Mouse (Mus musculus): ENCODE measurements at regions not wholly inside any gene's neighbourhood (a gene's known extent, or its start where the extent isn't known, plus 50 kb on each side); places are given as distances from the start of the nearest gene placed in this dataset.
A peak's percentile ranks its signal among the peaks of the same experiment; 100 is the strongest.

DNA sequence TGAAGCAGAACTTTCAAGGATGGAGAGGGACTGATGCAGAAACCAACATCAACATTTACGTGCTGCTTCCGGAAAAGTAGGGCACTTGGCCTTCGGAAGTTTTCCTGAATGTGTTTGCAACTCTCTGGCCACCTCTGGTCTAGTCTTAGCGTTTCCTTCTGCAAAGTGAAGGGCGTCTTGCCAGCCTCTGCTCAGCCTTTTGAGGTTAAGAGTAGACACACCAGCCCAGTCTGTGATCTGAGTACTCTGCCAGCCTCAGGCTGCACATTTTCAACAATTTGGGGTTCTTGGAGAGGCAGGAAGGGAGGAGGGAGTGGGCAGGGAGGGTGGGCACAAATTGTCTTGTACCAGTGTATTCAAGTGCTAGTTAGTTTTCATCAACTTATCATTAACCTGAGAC is 176.7 kb upstream of the Egln3 start:
- DNase-seq = no peak

- no peak for DNase-seq
Observed at GRCm38 (mm10) chr12:54378576-54378975, 174.9 kb upstream of the Egln3 start.

GRCm38 (mm10) chr12:54374060-54374459 is 170.4 kb upstream of the Egln3 start:
- no peak for DNase-seq

- no peak for DNase-seq
Observed at GRCm38 (mm10) chr12:54369217-54369616, 165.6 kb upstream of the Egln3 start.

GRCm38 (mm10) chr12:54364381-54365095 is 160.9 kb upstream of the Egln3 start:
- DNase-seq = no peak

GRCm38 (mm10) chr12:54361762-54362161 is 158.1 kb upstream of the Egln3 start:
- no peak for DNase-seq

- no peak for DNase-seq
Observed at GRCm38 (mm10) chr12:54354187-54354586, 150.5 kb upstream of the Egln3 start.

DNA sequence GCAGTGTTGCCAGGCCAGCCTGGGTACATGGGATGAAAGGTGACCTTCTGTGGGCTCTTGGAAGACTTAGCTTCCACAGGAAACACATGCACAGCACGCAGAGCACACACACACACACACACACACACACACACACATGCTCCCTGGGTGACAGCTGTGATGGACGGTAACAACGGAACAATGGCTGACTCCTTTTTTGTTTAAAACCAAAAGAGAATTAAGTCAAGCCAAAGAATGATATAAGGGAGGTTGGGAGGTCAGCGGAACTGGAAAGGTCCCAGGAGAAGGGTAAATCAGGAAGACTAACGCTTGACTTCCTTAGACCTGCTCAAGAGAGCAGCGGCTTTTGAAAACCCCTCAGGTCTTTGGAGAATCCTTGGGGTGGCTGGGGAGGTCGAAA is 150.0 kb upstream of the Egln3 start:
- DNase-seq = no peak

- no peak for DNase-seq
Observed at GRCm38 (mm10) chr12:54352963-54353606, 149.4 kb upstream of the Egln3 start.

DNA sequence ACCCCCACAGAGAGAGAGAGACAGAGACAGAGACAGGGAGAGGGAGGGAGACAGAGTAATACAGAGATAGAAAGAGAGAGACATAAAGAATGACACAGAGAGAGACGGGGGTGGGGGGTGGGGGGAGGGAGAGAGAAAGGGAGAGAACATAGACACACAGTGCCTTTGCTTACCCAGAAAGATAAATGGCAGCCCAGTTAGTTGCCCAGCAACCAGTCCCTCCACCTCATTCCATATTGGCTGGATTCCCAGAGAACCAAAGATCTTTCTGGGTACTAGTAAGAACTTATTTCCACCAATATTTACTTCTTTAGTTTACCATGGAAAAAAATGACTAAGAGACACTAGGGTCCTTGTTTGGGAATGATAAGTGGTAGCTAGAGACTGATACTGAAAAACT is 146.6 kb upstream of the Egln3 start:
- no peak for DNase-seq

- DNase-seq = no peak
Observed at GRCm38 (mm10) chr12:54349403-54349802, 145.7 kb upstream of the Egln3 start.

DNA sequence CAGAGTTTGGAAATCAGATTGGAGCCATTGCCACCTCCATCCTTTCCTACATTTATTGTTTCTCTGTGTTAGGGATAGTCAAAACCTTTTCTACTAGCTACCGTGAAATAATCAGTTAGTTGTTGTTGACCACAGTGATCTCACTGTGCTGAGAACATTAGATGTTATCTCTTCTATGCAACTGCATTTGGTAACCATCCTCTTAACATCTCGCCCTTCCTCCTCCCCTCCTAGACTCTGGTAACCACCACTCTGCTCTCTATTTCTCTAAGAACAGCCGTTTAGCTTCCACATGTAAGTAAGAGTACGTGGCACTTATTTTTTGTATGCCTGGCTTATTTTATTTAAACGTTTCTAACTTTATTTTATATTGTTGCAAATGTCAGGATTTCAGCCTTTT is 139.8 kb upstream of the Egln3 start:
- no peak for DNase-seq

- no peak for DNase-seq
Observed at GRCm38 (mm10) chr12:54335509-54335908, 131.8 kb upstream of the Egln3 start.

GRCm38 (mm10) chr12:54334491-54335132 is 131.0 kb upstream of the Egln3 start:
- DNase-seq = no peak

GRCm38 (mm10) chr12:54333632-54334321 is 130.1 kb upstream of the Egln3 start:
- no peak for DNase-seq

- DNase-seq = no peak
Observed at GRCm38 (mm10) chr12:54327483-54327882, 123.8 kb upstream of the Egln3 start.

DNA sequence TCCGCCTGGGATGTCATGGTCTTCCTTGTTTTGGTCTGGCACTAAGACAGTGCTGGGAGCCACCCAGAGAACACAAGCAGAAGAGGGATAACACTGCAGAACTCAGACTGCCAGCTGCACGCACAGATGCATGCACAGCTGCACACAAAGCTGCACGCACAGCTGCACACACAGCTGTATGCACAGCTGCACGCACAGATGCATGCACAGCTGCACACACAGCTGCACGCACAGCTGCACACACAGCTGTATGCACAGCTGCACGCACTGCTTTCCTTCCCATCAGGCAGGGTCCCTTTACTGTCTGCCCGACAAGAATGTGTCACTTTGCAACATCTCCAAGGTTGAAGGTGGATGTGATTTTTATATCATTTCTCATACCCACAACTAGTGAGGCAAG is 122.9 kb upstream of the Egln3 start:
- no peak for DNase-seq

- no peak for DNase-seq
Observed at GRCm38 (mm10) chr12:54320533-54320932, 116.9 kb upstream of the Egln3 start.

DNA sequence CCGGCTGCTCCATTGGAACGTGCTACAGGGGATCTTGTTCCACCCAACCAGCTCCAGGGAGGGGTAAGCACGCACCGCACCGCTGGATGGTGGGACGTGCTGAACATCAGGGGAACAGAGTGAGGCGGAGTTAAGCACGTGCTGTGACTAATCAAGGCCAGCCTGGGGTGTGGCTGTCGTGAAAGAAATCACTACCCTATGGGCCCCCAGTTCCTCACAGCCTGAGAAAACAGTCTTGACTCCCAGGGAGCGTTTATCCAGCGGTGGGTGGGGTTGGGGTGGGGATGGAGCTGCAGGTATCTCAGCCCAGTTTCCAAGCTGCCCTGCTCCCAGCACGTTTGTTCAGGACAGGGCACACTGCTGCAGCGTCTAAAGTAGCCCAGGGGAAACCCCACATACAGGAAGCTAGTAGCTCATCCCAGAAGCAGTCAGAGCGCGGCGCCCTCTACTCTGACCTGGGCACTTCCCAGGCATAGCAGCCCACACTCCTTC is 113.4 kb upstream of the Egln3 start:
- DNase-seq = no peak

DNA sequence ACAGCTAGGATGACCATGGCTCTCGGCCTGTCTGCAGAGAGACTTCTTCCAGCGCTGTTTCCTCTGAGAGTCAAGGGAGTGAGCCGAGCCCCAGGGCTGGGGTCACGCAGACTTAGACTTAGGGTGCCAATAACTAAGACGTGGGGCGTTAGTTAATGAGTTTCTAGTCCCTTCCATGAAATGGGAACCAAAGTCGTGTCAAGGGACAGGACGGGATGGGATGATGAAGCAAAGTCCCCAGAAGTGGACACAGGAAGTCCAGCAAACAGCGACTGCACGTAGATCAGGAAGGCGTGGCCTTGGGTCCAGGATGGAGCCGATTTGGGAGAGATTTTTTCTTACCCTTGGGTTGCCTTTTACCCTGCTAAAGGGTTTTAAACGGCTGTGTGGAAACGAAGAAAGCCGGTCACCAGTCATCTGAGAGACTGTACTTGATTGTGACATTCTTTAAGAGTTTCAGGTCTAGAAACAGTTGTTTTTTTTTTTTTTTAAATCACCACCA is 112.5 kb upstream of the Egln3 start:
- no peak for DNase-seq

DNA sequence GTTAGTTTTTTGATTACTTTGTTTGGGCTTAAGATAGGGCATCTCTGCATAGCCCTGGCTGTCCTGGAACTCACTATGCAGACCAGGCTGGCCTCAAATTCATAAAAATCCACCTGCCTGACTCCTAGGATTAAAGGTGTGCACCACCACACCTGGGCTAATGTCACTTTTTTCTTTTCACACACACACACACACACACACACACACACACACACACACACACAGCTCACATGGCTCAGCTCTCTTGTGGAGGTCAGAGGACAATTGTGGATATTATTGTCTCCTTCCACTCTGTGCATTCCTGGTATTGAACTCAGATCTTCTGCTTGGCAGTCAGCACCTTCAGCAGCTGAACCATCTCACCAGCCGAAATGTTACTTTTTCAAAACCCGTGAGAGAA is 110.5 kb upstream of the Egln3 start:
- no peak for DNase-seq

GRCm38 (mm10) chr12:54313211-54313845 is 109.7 kb upstream of the Egln3 start:
- peak; percentile 56 for DNase-seq

All from cerebellum, adult 9-11 months (tissue).